Mouse (Mus musculus) Patski (cell line): ENCODE data around the gene Gm38100. TPM values are rescaled to one million over a fixed set of nuclear protein-coding genes. Genes with fewer than 3 reads are reported as not detected.

Experiments used
- ATAC-seq: fragments of 100-300 bp; one replicate; pipeline ENCODE4 v1.8.0; 2021
- CTCF ChIA-PET: fragments of 350-600 bp; sonication (Branson Sonifier 250); formaldehyde crosslinking; loops from one replicate; lab custom pipeline; 2022; ENCODE audit warnings: inconsistent platforms; lab: Charles Lee
- POLR2A ChIA-PET: fragments of 350-600 bp; sonication (Branson Sonifier 250); formaldehyde crosslinking; loops from one replicate; lab custom pipeline; 2022; ENCODE audit warnings: antibody characterized with exemption, inconsistent platforms; lab: Charles Lee
- DNase-seq: peaks from one replicate; pipeline ENCODE4 v3.0.0-alpha.2; 2011; ENCODE audit warnings: low read depth, low spot score
- H3K27me3 ChIP-seq: fragments of 371-371 bp; one replicate; pipeline ENCODE4 v1.5.1; 2021
- CTCF ChIP-seq: fragments of 100-300 bp; IDR thresholded peaks from one replicate; pipeline ENCODE4 v1.5.1; 2021
- in situ Hi-C: fragments of 300-500 bp; cut with MboI; formaldehyde crosslinking; loops from 3 replicates; pipeline ENCODE4 v1.11.1; 2018; ENCODE audit warnings: low pct_unique_long_range_greater_than_20kb, mixed read lengths
- polyA plus RNA-seq: library from polyadenylated mRNA; unstranded; gene quantifications from one replicate; pipeline ENCODE4 v1.2.3, GENCODE M21; 2021

Gm38100 gene
- polyA plus RNA-seq, 1 experiment from 2014 or later, result not detected

- TF ChIP-seq CTCF, result no peak
- H3K27me3 ChIP-seq, result no peaks in the 10 kb centered on the region
- no peak for ATAC-seq
- ChIA-PET CTCF (no interaction called here), POLR2A (no interaction called here)
- no peak for DNase-seq
- in situ Hi-C loops, result no loop called here
Observed at GRCm38 (mm10) chr1:175961786-175962185, 41.7 kb downstream of the Gm38100 start.

- in situ Hi-C loops, result no loop called here
- ChIA-PET POLR2A (no interaction called here), CTCF (interaction anchor here (1.0 kb wide), 1 partner anchor 18 kb away, joined by 3 read pairs; no protein-coding TSS in a partner anchor)
- ATAC-seq (no peak), DNase-seq (no peak)
- TF ChIP-seq CTCF, result no peak
- no peaks in the 10 kb centered on the region for H3K27me3 ChIP-seq
Observed at GRCm38 (mm10) chr1:175967004-175967745, 47.0 kb downstream of the Gm38100 start.

- no peak for TF ChIP-seq CTCF
- in situ Hi-C loops, result no loop called here
- POLR2A ChIA-PET, result no interaction called here
- CTCF ChIA-PET, result no interaction called here
- DNase-seq, result no peak
- no peak for ATAC-seq
- no peaks in the 10 kb centered on the region for H3K27me3 ChIP-seq
Observed at GRCm38 (mm10) chr1:175970710-175971109, 50.6 kb downstream of the Gm38100 start.

Other genes with a start within 250 kb of the Gm38100 start
- gene Opn3, start 227.6 kb upstream of the Gm38100 start, polyA plus RNA-seq, result 0.58 TPM
- 3.8 TPM for gene Chml, start 227.4 kb upstream of the Gm38100 start, polyA plus RNA-seq
- gene Wdr64, start 221.7 kb upstream of the Gm38100 start, polyA plus RNA-seq, result not detected
- 18.3 TPM for gene Exo1, start 39.7 kb upstream of the Gm38100 start, polyA plus RNA-seq
- gene Rbm8a2, start 58.8 kb downstream of the Gm38100 start, polyA plus RNA-seq, result 7.6 TPM